Mouse (Mus musculus) thymus, postnatal 0 days (tissue): ENCODE data around the gene Arfgap2. TPM values are rescaled to one million over a fixed set of nuclear protein-coding genes. Genes with fewer than 3 reads are reported as not detected.

Source experiments
- DNase-seq: peaks from one replicate; pipeline ENCODE4 v3.0.0-alpha.2; 2015; ENCODE audit warnings: low spot score
- polyA plus RNA-seq: library from polyadenylated mRNA; unstranded; fragments of >200 nt; fragmentation: Nextera tagmentation; extraction: Ambion mirVana; gene quantifications from 2 replicates; pipeline ENCODE4 v1.2.1, GENCODE M21; 2015

Gene Arfgap2
- polyA plus RNA-seq, 1 experiment from 2014 or later: 99.8 TPM

- no peak for DNase-seq
These were observed 5.9 kb upstream of the Arfgap2 start for GRCm38 (mm10) chr2:91258830-91259229.

GRCm38 (mm10) chr2:91259493-91259892 is 5.3 kb upstream of the Arfgap2 start:
- DNase-seq: no peak

GRCm38 (mm10) chr2:91263692-91264660 is 798 bp upstream of the Arfgap2 start:
- no peak for DNase-seq

DNA sequence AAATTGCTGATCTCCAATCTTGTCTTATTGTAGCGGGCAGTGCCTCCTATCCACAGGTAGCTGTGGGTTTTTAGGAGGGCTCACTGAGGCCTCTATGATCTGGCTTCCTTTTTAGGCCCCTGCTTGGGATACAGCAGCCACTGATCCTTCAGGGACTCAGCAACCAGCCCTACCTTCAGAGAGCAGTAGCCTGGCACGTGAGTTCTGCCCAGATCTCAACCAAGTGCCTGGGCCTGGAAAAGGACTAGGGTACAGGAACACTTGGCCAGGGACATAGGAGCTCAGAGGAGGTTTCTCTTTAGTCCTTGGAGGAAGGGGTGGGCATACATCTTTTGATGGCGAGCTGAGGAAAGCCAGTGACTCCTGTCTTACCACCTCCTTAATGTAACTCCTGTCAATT is 3.3 kb downstream of the Arfgap2 start:
- no peak for DNase-seq

- DNase-seq: no peak
These were observed 3.9 kb downstream of the Arfgap2 start for GRCm38 (mm10) chr2:91268706-91269105.

DNA sequence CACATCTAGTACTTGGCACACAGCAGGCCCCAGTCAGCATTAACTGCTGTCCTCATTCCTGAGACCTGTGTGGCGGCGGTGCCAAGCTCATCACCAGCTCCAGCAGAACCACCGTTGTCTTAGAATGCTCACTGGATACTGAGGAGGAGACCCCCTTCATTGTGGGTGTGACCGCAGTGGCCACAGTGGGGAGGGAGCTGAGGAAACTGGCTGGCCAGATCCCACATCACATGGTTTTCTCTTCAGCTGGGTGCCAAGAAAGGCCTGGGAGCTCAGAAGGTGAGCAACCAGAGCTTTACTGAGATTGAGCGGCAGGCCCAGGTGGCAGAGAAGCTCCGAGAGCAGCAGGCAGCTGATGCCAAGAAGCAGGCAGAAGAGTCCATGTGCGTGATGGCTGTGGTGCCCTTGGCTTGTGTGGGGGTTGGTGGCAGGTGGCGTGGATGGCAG is 4.9 kb downstream of the Arfgap2 start:
- DNase-seq: no peak

DNA sequence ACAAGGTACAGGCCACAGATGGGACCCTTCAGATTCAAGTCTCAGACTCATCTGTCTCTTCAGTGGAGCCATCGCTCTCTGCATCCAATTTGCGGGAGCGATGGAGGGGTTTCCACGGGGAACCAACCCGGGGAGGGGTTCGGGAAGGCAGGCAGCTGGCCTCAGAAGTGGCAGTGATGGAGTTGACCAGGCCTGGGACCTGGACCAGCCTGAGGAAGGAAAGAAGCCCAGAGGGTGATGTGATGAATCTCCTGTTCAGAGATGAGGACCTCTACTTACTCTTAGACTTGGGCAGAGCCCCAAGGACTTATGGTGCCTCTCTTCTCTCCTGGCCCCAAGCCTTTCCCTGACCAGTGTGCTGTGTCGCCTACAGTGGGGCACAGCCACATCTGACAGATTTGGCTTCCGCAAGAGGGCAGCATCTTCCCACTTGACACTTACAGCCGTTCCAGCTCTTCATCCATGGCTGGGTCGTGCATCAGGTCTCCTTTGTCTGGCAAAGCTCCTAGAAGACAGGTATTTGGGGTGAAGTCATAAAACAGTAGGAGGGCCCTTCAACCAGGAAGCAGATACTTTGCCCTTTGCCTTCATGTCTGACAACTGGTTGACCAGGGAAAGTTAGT is 14.1 kb downstream of the Arfgap2 start:
- DNase-seq: peak; percentile 42

- DNase-seq: no peak
These were observed 14.6 kb downstream of the Arfgap2 start for GRCm38 (mm10) chr2:91279372-91279755.

- no peak for DNase-seq
These were observed 16.6 kb downstream of the Arfgap2 start for GRCm38 (mm10) chr2:91281366-91281765.

GRCm38 (mm10) chr2:91283972-91284371 is 19.2 kb downstream of the Arfgap2 start:
- DNase-seq: no peak

- DNase-seq: no peak
These were observed 19.8 kb downstream of the Arfgap2 start for GRCm38 (mm10) chr2:91284375-91285199.

- peak; percentile 66 for DNase-seq
These were observed 21.2 kb downstream of the Arfgap2 start for GRCm38 (mm10) chr2:91285885-91286505.

DNA sequence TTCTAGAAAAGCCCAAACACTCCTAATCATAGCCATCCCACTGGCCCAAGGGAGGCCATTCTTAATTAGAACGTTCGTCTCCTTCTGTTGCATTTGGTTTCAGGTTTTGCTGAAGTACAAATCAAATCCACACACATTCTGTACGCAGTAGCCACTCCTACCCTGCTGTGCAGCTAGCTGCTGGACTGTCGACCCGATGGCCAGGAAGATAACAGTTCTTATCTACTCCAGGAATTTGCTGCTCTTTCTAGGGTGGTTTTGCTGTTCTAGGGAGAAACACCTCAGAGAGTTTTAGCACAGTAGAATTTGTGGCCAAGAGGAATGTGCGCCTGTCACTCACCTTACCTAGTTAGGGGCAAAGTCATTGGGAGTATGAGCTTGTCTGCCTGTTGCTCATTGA is 22.8 kb downstream of the Arfgap2 start:
- no peak for DNase-seq

- no peak for DNase-seq
These were observed 26.6 kb downstream of the Arfgap2 start for GRCm38 (mm10) chr2:91291197-91292007.

DNA sequence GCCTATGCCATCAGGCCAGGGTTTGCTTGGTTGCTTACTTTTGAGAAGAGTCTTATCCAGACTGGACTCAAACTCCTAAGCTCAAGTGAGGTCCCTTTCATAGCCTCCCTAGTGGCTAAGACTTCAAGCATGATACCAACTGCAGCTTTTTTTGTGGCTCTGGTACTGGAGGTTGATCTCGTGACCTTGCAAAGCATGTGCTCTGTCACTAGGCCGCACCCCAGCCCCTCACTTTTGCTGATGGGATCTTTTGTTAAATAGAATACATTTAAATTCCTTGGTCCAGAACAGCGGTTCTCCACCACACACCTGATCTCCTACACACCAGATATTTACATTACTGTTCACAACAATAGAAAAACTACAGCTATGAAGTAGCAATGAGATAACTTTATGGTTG is 29.5 kb downstream of the Arfgap2 start:
- no peak for DNase-seq

GRCm38 (mm10) chr2:91295895-91296294 is 31.1 kb downstream of the Arfgap2 start:
- no peak for DNase-seq

DNA sequence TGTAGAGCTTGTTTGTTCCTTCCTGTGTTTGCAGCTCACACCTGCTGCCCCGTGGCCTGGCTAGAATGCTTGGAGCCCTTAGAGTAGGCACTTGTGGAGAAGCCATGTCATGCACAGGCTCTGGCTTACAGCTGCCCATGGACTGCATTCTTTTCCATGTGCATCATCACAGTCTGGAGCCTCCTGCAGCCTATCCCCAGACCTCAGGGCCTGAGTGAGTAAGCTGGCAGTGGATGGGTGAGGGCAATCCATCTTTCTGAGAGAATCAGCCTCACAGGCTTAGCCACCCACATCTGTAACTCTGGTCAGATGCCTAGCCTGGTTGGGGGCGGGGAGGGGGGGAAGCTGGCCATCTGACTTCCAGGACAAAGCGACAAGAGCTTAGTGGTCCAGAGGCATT is 34.4 kb downstream of the Arfgap2 start:
- DNase-seq: no peak

GRCm38 (mm10) chr2:91300784-91301183 is 36.0 kb downstream of the Arfgap2 start:
- DNase-seq: no peak

DNA sequence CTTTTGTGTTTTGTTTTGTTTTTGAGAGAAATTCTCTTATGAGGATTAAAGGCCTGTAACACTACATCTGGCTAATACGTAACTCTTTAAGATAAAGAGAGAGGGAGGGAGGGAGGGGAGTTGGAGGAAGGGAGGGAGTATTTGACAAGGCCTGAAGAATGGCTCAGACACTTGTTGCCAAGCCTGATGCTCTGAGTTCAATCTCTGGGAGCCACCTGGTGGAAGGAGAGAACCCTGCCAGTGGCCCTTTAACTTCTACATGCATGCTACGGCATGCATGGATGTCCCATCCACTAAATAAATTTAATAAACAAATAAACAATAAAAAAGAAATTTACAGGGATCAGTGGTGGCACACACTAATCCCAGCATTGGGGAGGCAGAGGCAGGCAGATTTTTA is 37.1 kb downstream of the Arfgap2 start:
- DNase-seq: no peak

DNA sequence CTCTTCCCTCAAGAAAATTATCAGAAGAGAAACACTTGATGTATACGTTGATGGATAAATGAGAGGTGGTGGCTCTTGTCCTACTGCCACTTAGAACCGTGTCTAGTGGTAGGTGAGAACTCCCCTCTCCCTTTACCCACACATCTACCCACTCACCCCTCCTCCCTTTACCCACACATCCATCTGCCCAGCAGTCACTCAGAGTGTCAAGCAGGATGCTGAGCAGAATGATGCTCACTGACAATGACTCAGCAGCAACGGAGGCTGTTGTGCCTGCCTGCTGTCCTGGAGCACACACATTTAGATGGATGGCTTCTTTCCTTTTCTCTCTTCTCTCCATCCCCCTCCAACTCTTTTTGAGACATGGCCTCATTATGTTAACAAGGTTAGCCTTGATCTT is 38.1 kb downstream of the Arfgap2 start:
- DNase-seq: no peak
